Mouse (Mus musculus): ENCODE results near the gene Inpp5k. TPM values are rescaled to one million over a fixed set of nuclear protein-coding genes. Genes with fewer than 3 reads are reported as not detected.

The Inpp5k gene
- 61.9 TPM for polyA plus RNA-seq (2014; fragmentation: Illumina TruSeq; extraction: RNeasy Lipid Tissue Mini Kit (QIAGEN cat#74804); ENCODE audit: low read depth, low replicate concordance)

GRCm38 (mm10) chr11:75630645-75631229 lies at the start of gene Inpp5k:
Inpp5k (plus strand) TSS chr11:75630988.

GRCm38 (mm10) chr11:75587493-75588284 lies 43.1 kb upstream of the Inpp5k start, which contains the start of gene Pitpna:
Pitpna (plus strand) TSS chr11:75588097.

GRCm38 (mm10) chr11:75650311-75650710 lies 19.5 kb downstream of the Inpp5k start, which contains the start of gene Myo1c:
Myo1c (plus strand) TSS chr11:75650504.

GRCm38 (mm10) chr11:75678747-75679438 lies 48.1 kb downstream of the Inpp5k start, which contains the start of gene Crk:
Crk (plus strand) TSS chr11:75679259.

Other genes starting within 250 kb of the Inpp5k start
- gene Serpinf1, start 208.3 kb upstream of the Inpp5k start, polyA plus RNA-seq (2014; fragmentation: Illumina TruSeq; extraction: RNeasy Lipid Tissue Mini Kit (QIAGEN cat#74804); ENCODE audit: low read depth, low replicate concordance): 5.1 TPM
- gene Serpinf2, start 191.4 kb upstream of the Inpp5k start, polyA plus RNA-seq (2014; fragmentation: Illumina TruSeq; extraction: RNeasy Lipid Tissue Mini Kit (QIAGEN cat#74804); ENCODE audit: low read depth, low replicate concordance): not detected
- gene Wdr81, start 176.3 kb upstream of the Inpp5k start, polyA plus RNA-seq (2014; fragmentation: Illumina TruSeq; extraction: RNeasy Lipid Tissue Mini Kit (QIAGEN cat#74804); ENCODE audit: low read depth, low replicate concordance): 0.23 TPM
- 9.5 TPM for gene Tlcd2, start 169.3 kb upstream of the Inpp5k start, polyA plus RNA-seq (2014; fragmentation: Illumina TruSeq; extraction: RNeasy Lipid Tissue Mini Kit (QIAGEN cat#74804); ENCODE audit: low read depth, low replicate concordance)
- gene Prpf8, start 144.2 kb upstream of the Inpp5k start, polyA plus RNA-seq (2014; fragmentation: Illumina TruSeq; extraction: RNeasy Lipid Tissue Mini Kit (QIAGEN cat#74804); ENCODE audit: low read depth, low replicate concordance): 55.2 TPM
- gene Rilp, start 120.9 kb upstream of the Inpp5k start, polyA plus RNA-seq (2014; fragmentation: Illumina TruSeq; extraction: RNeasy Lipid Tissue Mini Kit (QIAGEN cat#74804); ENCODE audit: low read depth, low replicate concordance): 0.93 TPM
- not detected for gene Scarf1, start 117.4 kb upstream of the Inpp5k start, polyA plus RNA-seq (2014; fragmentation: Illumina TruSeq; extraction: RNeasy Lipid Tissue Mini Kit (QIAGEN cat#74804); ENCODE audit: low read depth, low replicate concordance)
- gene Slc43a2, start 99.3 kb upstream of the Inpp5k start, polyA plus RNA-seq (2014; fragmentation: Illumina TruSeq; extraction: RNeasy Lipid Tissue Mini Kit (QIAGEN cat#74804); ENCODE audit: low read depth, low replicate concordance): 3.3 TPM
- 269 TPM for gene Pitpna, start 42.9 kb upstream of the Inpp5k start, polyA plus RNA-seq (2014; fragmentation: Illumina TruSeq; extraction: RNeasy Lipid Tissue Mini Kit (QIAGEN cat#74804); ENCODE audit: low read depth, low replicate concordance)
- gene Myo1c, start 19.5 kb downstream of the Inpp5k start, polyA plus RNA-seq (2014; fragmentation: Illumina TruSeq; extraction: RNeasy Lipid Tissue Mini Kit (QIAGEN cat#74804); ENCODE audit: low read depth, low replicate concordance): 16.5 TPM
- gene Crk, start 48.3 kb downstream of the Inpp5k start, polyA plus RNA-seq (2014; fragmentation: Illumina TruSeq; extraction: RNeasy Lipid Tissue Mini Kit (QIAGEN cat#74804); ENCODE audit: low read depth, low replicate concordance): 251 TPM
- 2,021 TPM for gene Ywhae, start 101.9 kb downstream of the Inpp5k start, polyA plus RNA-seq (2014; fragmentation: Illumina TruSeq; extraction: RNeasy Lipid Tissue Mini Kit (QIAGEN cat#74804); ENCODE audit: low read depth, low replicate concordance)
- gene Doc2b, start 165.1 kb downstream of the Inpp5k start, polyA plus RNA-seq (2014; fragmentation: Illumina TruSeq; extraction: RNeasy Lipid Tissue Mini Kit (QIAGEN cat#74804); ENCODE audit: low read depth, low replicate concordance): 9.4 TPM